Mouse (Mus musculus) T-cell, adult 2 months (primary cell): Measurements from ENCODE around the gene Spred2.

Source experiments
- DNase-seq: peaks from one replicate; pipeline ENCODE4 v3.0.0; 2022; ENCODE audit warnings: low spot score

Gene Spred2

DNA sequence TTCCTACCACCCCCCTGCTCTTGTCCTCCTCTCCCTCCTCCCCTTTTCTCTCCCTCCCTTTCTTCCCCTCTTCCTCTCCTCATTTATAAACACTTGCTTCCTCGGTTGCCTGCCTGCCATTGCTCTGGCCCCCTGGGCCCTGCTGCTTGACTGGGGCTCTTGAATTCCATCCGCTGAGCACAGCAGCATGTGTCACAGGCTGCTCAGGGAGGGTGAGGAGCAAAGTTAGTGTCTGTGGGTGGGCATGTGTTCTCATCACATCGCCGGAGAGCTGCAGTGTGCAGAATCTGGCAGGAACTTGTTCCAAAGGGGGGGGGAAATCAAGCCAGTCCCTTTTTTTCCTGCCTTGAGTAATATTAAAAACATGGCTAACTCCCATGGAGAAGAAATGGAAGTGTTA is 59.1 kb downstream of the Spred2 start:
- no peak for DNase-seq

DNA sequence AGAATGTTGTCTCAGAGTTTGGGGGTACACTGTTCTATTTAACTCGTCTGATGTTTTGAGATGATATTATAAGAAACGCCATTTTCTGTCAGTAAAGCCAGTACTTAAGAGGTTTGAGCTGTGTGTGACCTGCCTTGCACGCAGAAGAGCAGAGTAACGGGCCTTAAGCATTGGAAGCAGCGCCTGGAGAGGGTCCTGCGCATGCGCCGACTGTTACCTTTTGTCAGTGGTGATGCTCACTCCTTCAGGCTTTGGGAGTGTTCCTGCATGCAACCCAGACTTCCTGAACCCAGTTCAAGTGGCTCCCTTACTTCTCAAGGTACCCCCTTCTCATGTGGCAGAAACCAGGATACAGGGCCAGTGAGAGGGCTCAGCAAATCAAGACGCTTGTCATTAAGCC is 59.9 kb downstream of the Spred2 start:
- no peak for DNase-seq

DNA sequence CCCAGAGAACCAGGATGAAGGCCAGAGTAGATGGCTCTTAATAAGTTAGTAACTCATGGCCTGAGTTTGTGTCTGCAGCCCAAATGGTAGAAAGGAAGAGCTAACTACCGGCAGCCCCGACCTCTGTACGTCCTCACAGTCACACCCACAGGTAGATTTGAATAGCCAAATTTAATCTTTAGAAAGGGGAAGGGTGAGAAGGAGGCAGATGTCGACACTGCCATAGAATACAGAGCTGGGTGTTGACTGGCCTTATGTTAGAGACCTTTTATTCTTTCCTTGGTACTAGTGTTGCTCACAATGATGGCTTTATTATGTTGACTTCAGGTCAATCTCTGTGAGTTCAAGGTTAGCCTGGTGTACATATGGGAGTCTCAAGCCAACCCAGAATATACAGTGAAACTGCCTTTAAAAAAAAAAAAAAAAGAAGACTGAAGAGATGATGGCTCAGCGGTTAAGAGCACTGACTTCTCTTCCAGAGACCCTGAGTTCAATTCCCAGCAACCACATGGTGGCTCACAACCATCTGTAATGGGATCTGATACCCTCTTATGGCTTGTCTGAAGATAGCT is 61.2 kb downstream of the Spred2 start:
- DNase-seq = no peak

DNA sequence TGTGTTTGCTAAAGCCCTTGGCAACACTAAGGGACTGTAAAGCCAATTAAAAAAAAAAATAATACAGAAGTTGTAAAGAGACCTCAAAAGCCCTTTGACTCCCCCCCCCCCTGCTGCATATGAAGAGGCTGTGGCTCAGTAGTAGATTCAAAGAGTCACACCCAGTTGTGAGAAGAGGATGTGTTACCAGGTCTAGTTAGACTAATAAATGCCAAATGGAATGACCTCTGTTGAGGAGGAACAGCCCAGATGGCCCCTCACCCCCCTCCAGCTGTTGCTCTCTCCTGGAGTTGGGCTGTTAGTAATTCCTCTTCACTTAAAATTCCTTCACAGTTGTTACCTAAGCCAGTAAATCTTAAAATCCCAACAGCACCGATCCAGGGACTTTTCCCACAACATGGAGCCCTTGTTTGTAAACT is 62.3 kb downstream of the Spred2 start:
- DNase-seq = no peak

DNA sequence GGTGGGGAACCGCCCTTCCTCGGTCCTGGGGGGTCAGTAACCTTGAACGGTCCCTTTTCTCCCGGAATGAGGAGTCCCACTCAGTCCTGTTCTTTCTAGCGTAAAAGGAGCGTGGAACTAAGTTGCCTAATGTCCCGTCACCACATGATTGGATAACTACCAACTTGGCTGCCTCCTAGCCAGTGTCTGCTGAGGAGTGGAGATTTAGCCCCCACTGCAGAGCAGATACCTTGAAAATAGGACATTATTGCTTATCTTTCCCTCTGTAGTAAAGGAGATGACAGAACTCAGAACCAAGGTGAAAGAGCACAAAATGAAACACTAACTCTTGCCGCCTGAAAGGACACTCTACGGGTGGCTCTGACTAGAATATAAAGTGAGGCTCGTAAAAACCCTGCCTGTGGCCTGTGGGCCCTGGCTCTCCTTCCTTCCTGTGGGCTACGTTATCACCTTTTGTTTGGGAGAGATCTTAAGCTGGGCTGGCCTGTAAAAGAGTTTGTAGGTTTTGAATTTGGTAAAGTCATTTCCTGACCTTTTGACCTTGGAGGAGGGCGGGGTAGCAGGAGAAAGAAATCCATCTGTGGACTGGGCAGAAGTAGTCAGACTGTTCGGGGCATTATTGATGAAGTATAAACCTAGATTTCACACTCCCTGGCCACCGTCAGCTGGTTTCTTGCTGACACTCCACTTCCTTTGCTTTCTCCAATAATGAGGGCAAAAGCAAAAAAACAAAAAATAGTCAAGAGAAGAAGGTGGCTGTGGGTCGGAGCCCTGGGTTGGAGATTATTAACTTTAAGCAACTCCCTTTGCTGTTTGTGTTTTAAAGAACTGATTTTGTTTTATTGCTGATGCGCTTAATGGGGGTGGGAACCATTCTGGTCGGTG is 62.9 kb downstream of the Spred2 start:
- no peak for DNase-seq

DNA sequence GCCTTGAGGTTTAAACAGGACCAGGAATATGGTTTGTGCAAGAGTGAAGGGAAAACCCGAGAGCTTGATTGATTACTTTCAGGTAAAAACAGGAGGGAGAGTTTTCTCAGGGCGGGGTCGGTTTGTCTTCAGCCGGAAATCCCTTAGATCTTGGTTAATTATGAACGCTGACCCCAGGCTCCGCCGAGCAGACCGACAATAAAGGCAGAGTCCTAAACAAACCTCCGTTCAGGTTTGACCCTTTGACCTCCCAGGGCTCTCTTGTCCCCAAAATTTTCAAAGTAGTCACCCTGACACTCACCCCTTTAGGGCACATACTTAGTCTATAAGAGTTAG is 63.5 kb downstream of the Spred2 start:
- no peak for DNase-seq

DNA sequence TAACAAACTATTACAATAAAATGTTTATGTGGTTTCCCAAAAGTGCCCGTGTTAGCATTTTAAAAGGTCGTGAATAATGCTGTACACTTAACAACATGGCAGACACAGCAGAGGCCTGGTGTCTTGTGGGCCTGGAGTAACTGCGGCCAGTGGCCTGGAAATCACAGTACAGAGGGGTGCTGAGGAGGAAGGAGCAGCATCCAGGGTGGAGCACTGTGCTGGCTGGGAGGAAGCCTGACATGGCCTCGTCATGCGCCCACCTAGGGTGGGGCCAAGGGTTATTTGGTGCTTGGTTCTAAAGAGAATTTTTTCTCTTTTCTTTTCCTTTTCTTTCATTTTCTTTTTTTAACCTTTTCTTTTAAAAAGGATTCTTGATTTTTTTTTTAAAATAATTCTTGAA is 64.0 kb downstream of the Spred2 start:
- DNase-seq = no peak

DNA sequence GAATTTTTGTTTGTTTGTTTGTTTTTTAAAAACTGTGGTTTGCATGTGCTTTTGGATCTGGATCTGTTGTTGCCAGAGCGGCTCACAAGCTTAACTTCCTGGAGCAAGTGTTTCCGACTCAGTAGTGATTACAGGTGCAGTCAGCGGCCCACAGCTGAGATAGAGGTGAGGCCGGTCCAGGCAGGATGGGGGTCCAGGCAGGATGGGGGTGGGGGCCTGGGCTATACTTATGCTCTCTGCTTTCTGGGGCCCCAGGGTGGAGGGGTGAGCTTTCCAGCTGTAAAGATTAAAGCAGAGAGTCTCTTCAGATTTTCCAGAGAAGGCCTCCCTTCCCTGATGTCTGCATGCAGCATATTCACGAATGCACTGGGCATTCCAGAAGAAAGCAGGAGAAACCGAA is 64.5 kb downstream of the Spred2 start:
- DNase-seq = no peak

DNA sequence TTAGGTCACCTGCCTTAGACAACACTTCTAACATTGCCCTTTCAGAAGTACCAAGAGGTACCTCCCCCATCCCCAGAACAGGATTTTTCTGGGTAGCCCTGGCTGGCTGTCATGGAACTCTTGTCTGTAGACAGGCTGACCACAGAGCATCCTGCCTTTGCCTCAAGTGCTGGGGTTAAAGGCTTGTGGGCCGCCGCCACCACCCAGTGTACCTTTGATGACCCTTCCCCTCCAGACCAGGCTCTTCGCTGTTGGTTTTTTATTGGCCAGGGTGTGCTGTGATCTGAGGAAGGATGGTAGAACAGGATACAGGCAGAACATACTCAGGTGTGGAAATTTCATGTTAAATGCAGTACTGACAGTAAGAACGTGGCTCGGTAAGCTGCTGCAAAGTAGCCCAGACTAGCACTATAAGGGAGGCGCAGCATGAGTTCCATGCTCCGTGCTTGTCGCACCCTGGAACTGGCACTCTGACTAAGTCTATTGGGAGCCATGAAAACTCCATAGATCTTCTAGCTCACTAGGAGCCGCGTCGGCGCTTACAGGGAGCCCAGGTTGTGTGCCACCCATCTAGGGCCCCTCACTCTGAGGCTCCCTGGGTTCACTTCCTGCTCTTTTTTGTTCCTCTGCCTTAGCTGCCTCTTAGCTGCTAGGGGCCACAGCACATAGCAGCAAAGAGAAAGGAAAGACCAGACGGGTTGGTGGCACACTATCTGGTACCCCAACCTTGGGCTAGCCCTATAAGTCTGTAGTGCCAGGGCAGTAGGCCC is 65.2 kb downstream of the Spred2 start:
- peak; percentile 26 for DNase-seq

DNA sequence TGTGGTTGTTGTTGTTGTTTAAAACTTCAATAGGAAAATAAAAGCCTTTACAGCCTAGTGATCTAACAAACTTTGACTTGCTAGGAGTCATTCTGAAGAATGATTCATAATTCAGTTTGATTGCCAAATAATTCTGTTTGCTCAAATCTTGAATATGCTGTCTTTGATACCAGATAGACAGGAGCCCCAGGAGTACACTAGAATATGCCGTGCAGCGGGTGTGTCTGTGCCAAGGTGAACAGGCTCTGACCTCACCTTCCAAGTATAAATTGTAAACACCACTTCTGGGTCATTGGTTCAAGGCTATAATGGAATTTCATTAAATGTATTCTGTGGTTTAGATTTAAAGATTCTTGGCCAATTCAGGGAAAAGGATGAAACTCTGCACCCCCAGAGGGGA is 66.6 kb downstream of the Spred2 start:
- DNase-seq = no peak

DNA sequence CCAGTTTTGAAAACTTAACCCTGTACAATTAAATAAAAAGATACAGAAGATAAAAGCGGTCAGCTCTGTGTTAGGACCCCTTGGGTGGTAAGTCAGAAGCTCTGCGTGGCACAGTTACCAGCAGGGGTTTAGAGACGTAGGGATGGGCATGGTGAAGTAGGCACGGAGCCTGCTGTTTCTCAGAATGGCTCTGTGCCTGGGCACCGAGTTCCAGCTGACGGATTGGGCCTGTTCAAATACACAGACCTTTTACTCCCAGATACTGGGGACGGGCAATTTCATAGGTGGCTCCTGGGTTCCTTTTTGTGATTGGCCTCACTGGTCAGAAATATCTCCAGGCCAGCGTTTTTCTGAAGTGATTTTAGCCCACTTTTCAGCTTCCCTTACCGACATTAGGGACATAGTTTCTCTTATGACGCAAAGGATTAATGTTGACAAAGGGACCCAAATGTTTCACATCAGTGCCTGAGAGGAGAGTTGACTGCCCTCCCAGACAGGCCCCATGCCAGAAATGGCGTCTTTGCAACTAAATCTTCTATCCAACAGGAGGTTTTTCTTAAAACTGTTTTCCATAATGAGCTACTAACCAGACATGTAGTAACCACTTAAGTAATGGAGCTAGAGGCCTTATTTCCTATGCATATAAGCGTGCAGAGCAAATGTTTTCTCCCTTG is 67.3 kb downstream of the Spred2 start:
- DNase-seq = no peak

DNA sequence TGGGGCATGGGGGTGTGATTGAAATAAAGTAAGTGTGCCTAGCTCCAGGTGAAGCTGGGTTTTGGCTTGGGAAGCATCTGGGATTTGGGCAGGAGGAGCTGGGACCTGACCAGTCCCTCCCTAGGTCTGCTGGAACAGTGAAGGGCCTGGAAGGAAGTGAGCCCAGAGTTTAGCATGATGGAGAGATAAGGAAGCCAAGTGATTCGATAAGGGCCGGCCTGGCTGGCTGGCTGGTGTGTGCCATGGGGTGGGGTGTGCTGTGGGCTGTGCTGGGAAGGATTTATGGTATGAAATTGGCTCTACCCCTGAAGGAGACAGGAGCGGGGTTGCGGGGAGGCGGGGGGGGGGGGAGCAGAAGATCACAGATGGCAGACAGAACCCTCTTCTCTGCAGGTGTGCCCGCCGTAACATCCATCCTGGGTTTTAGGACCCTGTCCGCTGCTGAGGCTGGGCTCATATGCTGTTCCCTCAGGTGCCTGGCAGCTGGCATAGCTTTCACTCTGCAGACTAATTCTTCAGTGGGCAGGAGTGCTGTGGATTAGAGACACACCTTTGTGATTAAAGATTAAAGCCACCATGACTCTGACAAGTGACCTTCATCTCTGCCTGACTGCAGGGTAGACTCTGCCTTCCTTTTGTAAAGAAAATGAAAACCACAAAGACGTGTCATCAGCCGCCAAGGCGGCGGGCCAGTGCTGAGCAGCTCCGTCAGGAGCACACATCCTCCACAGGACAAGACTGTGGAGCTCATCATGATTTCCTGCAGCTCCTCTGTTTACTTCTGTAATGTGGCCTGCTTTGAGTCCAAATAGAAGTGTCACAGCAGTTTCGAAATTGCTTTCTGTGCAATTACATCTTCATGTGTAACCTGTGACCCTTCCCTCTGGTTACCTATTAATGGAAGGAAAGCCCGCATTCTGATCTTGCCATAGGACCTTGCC is 68.4 kb downstream of the Spred2 start:
- DNase-seq = peak; percentile 67

DNA sequence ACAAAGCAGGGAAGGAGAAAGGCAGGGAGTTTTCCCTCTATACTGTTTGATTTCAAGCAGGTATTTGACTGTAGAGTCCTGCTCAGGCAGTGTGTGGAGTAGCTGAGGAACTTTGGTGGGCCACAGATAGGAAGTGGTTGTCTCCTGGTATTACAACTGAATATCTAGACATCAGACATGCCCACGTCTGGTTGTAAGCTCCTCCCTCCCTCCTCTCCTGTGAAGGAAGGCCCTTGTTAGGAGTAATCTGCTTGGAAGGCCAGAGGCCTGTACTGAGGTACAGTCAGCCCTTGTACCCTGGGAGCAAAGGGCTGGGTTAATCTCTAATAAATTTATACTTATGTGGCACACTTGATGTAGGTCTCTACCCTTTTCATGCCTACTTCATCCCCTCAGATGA is 69.6 kb downstream of the Spred2 start:
- DNase-seq = no peak

DNA sequence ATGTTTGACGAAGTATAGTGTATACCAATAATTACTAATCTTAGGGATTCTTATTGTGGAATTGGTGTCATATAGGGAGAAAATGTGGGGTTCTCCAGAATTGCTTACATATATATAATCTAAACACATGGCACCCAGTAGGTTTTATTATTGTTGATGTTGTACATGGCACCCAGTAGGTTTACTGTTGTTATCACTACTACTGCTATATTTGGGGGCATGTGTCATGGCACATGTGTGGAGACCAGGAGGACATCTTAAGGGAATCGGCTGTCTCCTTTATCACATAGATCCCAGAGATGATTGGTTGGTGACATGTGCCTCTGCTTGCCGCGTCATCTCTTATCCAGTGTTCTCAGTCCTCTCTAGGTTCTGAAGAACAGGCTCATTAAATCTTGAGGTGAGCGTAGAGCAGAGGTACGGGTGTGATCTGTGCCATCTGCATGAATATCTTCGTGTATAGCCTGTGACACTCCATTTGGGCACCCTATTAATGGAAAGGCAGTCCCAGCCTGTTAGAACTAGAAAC is 70.2 kb downstream of the Spred2 start:
- no peak for DNase-seq

DNA sequence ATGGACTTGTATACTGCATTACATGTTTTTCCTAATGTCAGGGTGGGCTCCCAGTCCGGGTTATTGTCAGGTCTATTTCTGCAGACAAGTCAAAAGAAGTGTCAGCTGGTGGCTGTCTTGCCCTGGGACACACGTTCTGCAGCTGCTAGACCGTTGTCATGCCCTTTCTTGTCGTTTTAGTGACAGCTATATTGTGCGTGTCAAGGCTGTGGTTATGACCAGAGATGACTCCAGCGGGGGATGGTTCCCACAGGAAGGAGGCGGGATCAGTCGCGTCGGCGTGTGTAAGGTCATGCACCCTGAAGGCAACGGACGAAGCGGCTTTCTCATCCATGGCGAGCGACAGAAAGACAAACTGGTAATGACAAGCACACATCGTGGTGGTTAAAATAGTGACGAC is 73.8 kb downstream of the Spred2 start:
- peak; percentile 29 for DNase-seq

DNA sequence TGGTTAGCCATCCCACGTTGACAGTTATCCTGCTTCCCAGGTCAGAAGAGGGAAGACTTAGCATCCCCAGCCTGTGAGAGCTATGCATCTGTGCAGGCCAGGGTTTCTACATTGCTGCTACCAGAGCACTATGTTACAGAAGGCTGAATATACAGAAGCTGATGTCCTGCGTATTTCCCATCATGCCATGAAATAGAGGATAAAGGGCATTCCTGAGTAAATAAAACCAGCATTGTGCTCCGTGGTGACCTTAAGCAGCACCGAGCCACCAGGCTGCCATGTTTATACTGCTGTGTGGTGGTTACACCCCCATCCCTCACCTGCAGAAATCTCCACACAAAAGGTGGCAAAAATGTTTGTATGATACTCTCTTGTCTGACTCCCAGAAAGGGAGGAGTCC is 78.7 kb downstream of the Spred2 start:
- no peak for DNase-seq

DNA sequence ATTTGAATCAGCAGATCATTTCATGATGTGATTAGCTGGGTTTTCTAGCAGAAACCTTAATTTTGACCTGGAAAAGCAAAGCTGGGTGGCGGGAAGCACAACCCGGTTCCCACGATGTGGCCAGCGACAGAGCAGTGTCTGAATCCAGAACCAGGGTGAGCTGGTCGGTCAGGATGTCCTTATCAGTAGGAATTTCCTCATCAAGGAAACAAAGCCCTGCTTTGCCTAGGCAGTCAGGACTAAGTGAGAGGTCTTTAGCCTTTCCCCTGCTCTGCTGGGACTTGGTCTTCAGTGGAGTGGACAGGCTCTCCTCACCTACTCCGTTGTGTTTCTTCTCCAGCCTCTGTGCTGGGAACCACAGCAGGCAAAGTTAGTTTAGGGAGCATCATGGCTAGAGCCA is 83.5 kb downstream of the Spred2 start:
- DNase-seq = no peak

DNA sequence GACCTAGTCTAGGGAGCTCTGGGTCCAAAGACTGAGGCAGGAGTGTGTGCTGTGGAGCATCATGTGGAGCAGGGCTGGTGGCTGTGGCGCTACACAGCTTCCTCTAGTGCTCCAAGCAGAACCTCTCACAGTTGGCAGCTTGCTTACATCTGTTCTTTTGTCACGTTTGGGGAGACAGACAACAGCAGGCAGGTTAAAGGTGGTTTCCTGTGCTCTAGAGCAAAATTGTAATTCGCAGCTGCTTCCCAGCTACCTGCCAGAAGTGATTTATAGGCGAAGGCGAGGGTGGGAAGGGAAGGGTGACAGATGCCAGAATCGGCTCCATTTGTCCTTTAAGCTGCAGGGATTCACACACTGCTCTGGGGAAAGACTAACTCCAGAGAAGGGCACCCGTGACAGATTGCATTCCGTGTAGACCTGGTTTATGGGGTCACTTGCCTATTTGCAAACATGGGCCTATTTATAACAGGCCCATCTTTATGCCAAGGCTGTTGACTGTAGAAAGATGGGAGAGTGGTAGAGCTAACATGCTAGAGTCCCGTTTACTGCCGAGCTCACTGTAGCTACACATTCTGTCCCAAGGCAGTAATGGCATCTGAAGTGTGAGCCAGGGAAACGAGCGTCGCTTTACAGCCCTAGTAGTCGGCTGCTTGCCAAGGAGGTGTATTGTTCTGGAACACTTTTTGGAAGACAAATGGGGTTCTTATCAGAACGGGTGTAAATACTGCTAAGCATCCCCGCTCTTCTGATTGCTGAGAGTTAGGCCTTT is 87.2 kb downstream of the Spred2 start:
- no peak for DNase-seq

DNA sequence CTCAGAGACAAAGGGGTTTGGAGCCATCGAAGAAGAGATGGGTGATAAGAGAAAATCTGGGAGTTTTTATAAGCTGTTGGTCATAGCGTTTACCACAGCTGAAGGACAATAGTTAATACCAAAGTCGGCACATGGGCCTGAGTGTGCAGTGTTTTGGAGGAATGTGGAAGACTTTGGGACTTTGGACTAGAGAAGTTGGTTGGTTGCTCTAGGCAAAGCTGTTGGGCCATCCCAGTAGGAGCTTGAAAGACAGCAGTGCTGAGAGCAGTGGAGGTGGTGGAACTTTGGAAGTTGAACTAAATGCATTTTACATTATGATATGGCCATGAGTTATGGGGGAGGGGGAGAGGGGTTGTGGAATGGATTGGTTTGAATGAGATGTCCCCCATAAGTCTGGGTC is 89.2 kb downstream of the Spred2 start:
- no peak for DNase-seq

DNA sequence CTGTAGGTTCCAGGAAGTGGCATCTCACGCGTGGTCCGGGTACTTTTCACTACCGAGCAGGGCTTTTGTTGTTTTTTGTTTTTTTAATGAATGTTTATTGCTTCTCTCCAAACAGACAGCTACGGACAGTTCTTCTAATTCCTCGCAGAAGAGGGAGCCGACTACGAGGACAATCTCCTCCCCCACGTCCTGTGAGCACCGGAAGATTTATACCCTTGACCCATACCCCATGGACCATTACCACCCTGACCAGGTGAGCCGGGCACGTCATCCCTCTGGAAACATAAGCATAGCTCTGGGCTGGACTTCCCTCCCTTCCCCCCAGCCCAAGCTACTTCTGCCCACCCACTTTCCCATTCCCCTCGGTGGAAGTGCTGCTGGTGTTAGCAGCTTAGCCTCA is 93.8 kb downstream of the Spred2 start:
- DNase-seq = no peak

DNA sequence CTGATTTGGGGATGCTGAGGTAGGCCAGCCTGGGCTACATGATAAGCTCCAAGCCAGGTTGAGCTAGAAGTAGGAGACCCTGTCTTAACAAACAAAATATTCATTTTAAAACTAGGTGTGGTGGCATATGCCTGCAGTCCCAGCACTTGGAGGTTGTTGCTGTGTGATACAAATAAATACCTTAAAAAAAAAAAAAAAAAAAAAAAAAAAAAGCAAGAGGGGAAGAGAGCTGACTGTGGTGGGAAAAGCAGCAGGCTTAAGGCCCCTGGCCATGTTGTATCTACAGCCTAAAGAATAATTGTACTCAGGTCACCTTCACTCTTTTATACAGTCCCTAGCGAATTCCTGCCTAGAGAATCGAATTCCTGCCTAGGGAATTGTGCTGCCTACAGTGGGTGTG is 94.7 kb downstream of the Spred2 start:
- DNase-seq = no peak
